Mouse (Mus musculus): Measurements from ENCODE around the gene 4922502D21Rik.
A peak's percentile ranks its signal among the peaks of the same experiment; 100 is the strongest.
"Not testable (repeated sequence)": the region's sequence is repeated elsewhere in the genome, so short reads cannot be mapped to it uniquely, and the experiment has no call there.

Gene 4922502D21Rik

DNA sequence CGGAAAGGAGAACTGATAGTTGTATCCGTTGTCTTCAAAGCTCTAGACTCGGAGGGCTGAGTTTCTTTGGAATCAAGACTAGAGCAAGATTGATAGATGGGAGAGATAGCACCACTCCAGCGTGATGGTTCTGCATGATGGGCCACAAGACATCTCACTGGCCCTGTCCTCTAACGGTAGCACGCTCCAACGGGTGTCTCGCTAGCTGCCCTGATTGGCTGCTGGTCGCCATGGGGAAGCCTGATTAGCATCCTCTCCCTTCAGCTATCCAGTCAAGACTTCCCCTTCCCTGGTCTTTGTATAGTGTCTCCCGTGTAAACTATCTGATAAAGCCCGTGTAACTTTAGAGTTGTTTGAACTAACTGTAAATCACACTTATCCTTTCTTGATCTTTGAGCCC lies at the start of gene 4922502D21Rik:
Gene 4922502D21Rik (minus strand): TSS at position 187 of the 400 bp plus-strand sequence.
- DNase-seq (ENCODE audit: low spot score in 2 of 2) = no peak

DNA sequence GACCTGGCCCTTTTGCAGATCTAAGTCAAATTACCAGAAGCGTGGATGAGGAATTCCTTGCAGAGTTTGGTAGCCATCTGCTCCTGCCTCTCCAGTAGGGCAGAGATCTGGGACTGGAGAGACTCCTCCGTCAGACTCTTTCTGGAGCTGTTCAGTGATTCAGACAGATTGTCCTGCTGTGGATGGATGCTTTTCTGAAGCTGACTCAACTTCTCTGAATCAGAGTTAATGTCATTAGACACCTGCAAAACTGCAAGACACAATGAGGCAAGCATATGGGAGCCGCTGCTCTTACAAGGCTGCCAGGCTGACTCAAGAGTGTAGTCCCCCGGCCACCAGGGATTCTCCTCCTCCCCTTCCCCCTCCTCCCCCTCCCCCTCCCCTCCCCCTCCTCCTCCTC lies 48.9 kb upstream of the 4922502D21Rik start:
- no peak for DNase-seq (ENCODE audit: low spot score in 2 of 2)

DNA sequence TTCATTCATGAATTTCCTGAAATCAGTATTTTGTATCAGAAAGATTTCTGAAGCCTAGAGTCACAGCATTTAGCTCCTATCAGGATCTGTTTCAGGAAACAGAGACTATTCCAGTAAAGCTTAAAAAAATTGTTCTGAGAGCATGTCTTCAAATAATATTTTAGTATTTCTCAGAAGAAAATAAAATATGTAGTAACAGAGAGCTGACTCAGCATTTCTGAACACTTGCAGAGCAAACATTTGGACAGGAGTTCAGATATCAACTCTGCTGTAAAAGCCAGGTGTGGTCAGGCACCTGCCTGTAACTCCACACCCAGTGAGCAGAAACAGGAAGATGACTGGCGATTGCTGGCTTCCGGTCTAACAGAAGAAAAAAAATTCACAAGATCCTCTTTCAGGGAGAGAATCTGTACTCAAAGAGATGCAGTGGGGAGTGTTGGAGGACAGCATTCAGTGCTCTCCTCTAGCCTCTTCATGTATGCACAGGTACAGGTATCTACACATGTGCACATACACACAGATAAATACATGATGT lies 43.4 kb upstream of the 4922502D21Rik start:
- no peak for DNase-seq (ENCODE audit: low spot score in 2 of 2)

DNA sequence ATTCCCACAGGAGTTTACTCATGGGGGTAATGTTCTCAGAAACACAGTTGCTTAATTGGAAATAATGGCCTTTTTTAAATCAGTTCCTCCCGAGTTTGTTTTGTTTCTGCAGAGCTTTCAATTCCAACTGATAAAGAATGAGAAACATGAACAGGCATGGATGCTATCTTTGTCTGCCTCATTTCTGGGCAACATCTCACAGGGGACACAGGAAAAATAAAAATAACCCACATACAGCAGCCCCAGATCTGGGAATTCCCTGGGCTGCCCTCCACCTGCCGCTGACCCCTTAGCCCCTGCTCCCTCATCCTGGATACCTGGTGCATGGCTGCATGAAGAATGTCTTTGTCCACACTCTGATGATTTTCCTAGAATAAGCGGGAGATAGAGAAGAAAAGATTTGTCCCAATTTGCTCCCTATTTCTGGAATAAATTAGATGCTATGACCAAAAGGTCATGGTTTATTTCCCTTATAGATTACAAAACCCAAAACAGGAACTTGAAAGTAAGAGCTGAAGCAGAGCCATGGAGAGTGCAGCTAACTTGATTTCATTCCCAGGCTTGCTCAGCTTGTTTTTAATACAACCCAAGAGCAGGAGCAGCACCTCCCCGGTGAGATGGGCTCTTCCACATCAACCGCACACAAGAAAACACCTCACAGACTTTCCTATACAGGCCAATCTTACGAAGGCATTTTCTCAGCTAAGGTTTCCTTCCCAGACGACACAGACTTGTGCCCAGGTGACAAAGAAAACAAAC lies 38.0 kb upstream of the 4922502D21Rik start:
- DNase-seq (ENCODE audit: low spot score in 2 of 2) = no peak

DNA sequence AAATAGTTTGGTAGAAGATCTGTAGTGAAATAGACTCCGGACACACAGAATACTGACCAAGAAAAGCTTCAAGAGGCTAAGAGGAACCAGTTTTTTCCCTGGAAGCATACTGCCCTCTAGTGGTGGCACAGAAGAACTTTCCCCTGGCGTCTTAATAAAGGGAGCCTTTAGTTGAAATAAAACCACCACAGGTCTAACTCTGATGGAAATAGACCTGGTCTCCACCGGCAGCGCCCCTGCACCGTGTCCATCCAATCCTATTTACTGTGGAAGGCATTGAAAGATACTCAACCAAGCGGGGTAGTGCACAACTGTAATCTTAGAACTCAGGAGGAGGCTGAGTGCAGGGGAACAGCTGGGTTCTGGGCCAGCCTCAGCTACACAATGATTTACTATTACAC lies 34.4 kb upstream of the 4922502D21Rik start:
- DNase-seq (ENCODE audit: low spot score in 2 of 2) = no peak

DNA sequence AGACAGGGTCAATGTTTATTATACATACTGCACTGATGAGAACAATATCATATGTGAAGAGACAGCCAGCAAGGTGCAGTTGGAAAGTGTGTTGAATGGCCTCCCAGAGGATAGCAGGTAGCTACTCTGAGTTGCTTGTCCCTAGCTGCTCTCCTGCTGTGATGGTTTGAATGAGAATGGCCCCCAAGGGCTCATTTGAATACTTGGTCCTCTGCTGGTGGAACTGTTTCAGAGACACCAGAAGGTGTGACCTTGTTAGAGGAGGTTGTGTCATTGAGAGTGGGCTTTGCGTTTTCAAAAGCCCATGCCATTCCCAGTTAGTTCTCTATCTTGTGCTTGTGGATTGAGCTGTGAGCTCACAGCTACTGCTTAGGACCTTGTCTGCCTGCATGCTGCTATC lies 32.3 kb upstream of the 4922502D21Rik start:
- DNase-seq (ENCODE audit: low spot score in 2 of 2) = no peak

DNA sequence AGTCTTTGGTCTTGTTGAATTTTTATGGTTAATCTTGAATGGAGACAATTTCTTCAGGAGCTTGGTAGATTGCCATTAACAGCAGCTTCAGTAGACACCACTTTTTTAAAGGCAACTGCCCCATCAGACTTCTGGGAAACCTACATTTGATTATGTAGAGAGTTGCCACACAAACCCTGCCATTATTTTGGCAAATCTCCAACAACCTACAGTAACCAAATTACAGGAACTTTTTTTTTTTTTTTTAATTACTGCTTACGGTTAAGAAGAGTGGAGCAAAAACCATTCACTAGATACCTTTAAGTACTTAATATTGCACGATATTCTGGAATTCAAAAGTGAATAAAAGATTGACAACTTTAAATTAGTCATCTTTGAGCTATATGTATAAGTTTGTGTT lies 27.9 kb upstream of the 4922502D21Rik start:
- no peak for DNase-seq (ENCODE audit: low spot score in 2 of 2)

DNA sequence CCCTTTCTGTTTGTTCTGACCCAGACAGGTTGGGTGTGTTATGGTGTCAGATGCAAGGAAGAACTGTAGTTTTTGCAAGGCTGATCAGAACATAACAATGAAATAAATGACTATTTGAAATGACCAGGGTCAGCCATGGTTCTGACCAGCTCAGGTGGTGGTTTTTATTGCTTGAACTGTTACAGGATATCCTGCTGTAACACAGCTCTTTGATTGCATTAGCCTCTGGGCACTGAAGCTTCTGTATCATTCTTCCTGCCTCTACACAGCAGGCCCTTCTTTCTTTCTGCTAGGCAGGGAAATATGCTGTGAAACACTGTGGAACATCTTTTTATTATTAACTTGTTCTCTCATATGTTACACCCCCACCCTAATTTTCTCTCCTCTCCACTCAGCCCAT lies 24.8 kb upstream of the 4922502D21Rik start:
- DNase-seq (ENCODE audit: low spot score in 2 of 2) = no peak

DNA sequence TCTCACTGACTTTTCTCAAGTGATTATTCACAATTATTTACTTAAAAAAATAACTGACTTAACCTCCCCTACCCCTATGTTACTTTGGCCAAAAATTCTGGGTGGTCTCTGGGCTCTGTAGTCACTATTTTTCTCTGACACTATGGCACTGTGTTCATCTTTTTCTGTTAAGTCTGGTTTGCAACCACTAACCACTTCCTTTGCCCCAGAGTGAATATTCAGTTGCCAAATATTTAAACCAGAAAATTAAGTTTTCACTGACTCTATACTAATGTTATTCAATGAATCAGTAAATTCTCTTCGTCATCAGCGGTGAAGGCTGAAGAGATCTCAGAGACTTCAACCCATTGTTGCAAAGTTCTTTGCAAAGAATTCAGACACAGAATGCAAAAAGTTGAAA lies 24.2 kb upstream of the 4922502D21Rik start:
- DNase-seq (ENCODE audit: low spot score in 2 of 2) = no peak

DNA sequence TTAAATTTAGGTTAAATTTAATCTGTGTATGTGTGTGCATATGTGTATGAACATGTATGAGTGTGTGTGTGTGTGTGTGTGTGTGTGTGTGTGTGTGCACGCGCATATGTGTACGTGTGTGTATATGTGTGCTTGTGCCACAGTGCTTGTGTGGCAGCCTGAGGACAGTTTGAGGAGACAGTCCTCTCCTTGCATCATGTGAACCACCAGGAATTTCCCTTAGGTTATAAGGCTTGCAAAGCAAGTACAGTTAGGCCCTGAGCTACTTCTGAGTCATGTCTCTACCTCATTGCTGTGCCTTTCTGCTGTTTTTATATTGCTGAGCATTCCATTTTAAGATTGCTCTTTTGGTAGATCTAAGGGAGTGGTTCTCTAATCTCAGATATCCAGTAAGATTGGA lies 19.5 kb upstream of the 4922502D21Rik start:
- no peak for DNase-seq (ENCODE audit: low spot score in 2 of 2)

DNA sequence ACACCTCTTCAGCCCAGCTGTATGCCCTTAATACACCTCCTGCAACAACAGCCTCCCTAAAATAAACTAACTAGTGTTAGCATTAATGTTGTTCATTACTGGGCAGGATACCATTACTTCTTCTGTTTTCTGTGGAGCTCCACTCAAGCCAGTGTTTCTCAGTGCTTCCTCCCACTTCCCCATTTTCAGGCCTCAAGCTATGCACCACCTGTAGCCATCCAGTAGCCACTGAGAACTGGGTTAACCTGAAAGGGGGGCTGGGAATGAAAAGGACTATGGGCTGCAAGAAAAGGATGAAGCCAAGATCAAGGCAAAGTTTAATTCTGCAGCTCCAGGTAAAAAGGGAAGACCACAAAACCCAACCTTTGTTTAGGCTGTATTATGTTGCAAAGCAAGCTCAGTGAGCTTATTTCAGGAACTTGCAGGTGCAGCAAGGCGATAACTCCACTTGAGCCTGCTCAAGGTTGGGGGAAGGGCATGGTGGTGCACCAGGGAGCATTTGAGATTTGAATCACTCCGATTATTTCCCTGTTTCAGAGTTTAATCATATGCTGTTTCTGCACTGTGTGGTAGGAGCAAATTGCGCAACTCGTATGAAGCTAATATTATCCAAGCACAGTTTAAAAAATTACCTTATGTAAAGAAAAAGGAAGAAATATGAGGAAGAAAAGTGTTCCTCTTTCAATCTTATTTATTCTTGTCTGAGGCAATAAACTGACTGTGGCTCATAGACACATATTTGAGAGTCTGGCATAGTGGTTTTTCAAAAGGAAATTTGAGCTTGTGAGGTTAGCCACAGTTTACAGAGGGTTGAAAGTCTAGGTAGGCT lies 18.1 kb upstream of the 4922502D21Rik start:
- no peak for DNase-seq (ENCODE audit: low spot score in 2 of 2)

DNA sequence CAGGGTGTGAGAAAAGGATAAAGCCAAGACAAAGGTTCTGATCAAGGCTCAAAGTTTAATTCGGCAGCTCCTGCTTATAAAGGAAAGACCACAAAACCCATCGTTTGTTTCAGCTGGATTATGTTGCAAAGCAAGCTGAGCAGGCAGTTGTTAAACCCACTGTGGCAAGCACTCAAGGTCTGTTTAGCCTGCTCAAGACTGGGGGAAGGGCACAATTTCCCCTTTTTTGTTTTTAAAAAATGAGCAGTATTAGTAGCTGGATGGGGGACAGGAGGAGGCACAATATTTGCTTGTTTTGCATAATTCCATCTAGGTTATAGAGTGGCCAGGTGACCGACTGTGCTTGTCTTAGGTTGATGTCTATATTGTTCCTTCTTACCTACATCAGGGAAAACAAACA lies 12.8 kb upstream of the 4922502D21Rik start:
- no peak for DNase-seq (ENCODE audit: low spot score in 2 of 2)

DNA sequence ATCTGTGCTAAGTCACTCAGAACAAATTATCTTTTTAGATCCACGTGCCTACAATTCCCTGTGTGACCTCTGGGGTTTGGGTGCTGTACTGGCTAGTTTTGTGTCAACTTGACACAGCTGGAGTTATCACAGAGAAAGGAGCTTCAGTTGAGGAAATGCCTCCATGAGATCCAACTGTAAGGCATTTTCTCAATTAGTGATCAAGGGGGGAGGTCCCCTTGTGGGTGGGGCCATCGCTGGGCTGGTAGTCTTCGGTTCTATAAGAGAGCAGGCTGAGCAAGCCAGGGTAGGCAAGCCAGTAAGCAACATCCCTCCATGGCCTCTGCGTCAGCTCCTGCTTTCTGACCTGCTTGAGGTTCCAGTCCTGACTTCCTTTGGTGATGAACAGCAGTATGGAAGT lies 10.8 kb upstream of the 4922502D21Rik start, which contains the start of gene Clec12a:
Gene Clec12a (plus strand): TSS at position 301 of the 400 bp plus-strand sequence.
- not testable (repeated sequence) for DNase-seq (ENCODE audit: low spot score in 2 of 2)

DNA sequence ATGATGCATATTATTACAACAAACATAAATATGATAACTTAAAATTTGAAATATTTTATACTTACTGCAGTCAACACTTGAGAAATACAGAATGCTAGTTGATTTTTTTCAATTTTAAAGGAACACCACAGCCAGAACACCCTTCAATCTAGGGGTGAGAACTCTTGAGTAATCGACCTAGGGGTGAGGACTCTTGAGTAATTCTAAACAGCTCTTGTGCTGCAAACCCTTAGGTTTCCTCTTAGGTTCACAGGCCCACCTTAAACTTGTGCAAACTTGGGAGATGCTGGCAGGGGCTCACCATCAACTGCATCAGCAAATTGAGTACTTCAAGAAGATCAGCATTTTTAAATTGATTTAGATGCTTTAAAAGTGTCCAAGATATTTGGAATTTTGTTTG lies 6.2 kb upstream of the 4922502D21Rik start:
- no peak for DNase-seq (ENCODE audit: low spot score in 2 of 2)

DNA sequence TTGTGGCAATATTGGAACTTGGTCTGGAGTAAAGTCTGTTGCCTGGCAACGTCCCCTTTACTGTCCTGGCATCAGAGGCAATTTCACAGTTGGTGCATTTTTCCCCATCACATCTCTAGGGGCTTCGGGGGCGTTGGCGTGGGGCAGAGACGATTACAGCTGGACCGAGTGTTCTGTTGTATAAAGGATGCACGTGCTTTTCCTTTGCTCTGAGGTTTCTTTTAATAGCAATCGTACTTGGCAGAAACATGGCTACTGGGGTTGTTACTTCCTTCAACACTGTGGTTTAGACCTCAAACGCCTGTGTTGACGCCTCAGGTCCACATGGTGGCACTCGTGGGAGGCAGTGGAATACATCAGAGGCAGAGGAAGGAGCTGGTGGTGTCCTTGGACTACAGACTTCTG lies 2.1 kb upstream of the 4922502D21Rik start:
- DNase-seq (ENCODE audit: low spot score in 2 of 2) = peak; percentile 5 to 11

DNA sequence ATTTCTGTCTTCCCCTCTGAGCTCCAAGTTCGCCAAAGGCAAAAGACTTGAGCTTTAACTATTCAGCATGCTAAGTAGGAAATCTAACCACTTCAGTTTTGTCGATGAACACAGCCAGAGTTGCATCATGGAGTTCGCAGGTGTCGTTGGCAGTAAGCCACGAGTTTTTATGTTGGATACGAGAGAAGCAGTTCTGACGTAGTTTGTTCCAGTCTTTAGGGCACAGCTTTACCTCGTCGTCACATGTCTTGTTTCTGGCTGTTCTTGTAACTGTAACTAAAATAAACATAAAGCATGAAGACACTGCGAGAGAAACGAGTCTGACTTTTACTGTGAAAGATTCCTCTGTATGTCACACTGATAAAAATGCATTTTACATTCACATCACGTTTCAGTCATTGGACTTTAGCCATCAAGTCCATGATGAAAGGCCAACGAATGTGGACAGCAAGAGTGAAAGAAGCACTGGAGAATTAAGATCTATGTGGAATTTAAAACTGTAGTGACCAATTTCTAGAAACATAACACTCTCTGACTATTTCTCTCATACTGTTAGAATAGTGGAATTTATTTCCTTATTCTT lies 4.9 kb downstream of the 4922502D21Rik start:
- no peak for DNase-seq (ENCODE audit: low spot score in 2 of 2)

DNA sequence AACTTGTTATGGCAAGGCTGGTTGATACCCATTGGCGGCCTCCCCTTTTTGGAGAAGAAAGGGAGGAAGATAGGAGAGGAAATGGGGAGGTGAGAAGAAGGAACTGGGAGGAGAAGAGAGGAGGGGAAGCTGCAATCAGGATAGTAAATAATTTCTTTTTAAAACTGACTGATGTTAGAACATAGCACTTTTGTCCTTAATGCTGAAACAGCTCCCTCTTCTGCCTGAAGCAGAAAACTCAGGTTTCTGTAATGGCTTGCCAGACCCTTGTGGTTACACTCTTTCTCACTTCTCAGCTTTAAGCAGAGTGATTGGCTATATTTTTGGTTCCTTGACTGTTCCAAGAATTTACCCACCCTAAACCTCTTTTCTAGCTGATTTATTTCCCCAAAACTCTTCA lies 5.6 kb downstream of the 4922502D21Rik start:
- no peak for DNase-seq (ENCODE audit: low spot score in 2 of 2)

DNA sequence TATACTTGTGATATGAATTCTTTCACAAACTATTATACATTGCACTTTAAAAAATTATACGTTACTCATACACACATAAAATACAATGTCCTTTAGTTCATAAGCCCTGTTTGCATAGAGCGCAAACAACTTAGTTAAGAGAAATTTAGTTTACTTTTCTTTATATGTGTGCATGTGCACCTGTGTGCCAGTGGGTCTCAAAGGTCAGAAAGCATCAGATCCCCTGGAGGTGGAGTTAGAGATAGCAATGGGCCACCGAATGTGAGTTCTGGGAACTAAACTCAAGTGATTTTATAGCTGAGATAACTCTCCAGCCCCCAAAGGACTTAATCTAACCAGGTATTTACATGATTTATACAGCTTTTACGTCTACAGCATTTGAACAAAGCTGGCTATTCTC lies 12.3 kb downstream of the 4922502D21Rik start:
- DNase-seq (ENCODE audit: low spot score in 2 of 2) = no peak

DNA sequence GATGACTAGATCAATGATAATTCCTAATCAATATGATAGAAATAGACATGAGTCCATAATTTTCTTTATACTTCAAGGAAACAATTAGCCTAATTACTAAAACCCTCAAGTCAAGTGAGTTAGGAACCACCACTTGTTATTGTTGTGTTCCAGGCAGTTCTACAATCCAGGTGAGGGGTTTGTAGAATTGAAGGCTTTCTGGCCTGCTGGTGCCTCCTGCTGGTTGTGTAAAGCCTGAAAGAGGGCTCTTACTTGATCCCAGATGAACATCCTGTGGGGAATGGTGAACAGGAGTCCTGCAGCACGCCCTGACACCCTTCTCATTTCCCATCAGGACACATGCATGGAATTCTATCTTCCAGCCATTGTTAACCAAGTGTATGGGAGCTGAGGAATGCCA lies 13.2 kb downstream of the 4922502D21Rik start:
- DNase-seq (ENCODE audit: low spot score in 2 of 2) = no peak

DNA sequence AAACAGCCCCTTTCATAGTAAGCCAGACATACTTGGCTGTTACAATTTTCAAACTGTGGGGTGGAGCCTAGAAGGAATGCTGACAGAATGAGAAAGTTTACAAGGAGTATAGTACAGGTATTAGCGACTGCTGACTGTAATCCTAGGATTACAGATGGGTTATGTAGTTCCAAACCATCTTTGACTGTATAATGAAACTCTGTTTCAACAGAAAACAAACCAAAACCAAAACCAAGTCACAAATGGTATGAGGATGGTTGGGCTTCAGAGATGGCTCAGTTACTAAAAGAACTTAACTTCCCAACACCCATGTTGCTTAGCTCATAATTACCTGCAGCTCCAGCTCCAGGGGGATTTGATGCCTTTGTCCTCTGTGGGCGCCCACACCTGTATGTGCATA lies 15.1 kb downstream of the 4922502D21Rik start:
- DNase-seq (ENCODE audit: low spot score in 2 of 2) = no peak

DNA sequence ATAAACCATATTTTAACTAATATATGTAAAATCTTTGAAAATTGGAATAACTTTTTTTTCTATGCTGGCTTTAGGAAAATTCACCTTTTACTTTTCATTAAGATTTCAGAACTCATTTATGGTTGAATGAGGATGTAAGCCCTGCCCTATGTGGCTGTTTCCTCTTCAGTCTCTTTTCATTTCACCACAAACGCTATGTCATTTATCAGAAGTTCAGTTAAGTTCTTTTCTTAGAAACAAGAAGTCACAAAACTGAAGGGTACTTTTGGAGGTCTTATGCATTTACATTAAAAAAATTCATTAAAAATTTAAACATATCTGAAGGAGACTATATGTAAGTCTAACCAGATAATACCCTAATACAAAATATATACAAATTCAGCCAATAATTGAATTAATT lies 15.9 kb downstream of the 4922502D21Rik start:
- no peak for DNase-seq (ENCODE audit: low spot score in 2 of 2)

DNA sequence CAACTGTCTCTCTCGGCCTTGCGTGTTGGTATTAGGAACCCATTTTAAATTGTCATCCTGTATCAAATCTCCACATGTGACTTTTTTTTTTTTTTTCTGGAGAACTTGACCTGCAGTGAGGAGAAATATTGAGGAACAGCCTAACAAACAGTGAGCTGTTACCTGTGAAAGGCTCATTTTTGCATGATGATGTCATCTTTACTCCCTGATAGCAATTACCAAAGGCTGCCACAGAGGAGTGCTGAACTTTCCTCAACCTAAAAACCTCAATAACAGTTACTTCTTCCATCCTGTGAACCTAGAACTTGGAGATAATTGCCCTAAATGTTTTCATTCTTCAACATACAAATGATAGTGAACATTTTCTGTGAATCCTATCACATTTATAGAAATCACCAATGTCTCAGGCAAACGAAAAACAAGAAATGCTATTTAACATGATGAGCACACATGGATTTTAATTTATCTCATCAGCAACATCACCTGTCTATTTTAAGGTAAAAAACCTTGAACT lies 16.9 kb downstream of the 4922502D21Rik start:
- DNase-seq (ENCODE audit: low spot score in 2 of 2) = no peak
